Mouse (Mus musculus) kidney, embryonic 16.5 days (tissue): Measurements from ENCODE around the gene Nphp4. TPM values are rescaled to one million over a fixed set of nuclear protein-coding genes. Genes with fewer than 3 reads are reported as not detected.

Experiments
- ATAC-seq: fragments of 200-750 bp; cut with Nextera tagmentation; 2 replicates; pipeline ENCODE4 v1.8.0; 2017; ENCODE audit warnings: moderate TSS enrichment; ENCODE audit not compliant: low FRiP score, low TSS enrichment
- H3K27ac ChIP-seq: fragments of 300-500 bp; sonication (generic); 2 replicates; pipeline ENCODE4 v1.5.1; 2014; ENCODE audit warnings: low read length
- H3K27me3 ChIP-seq: fragments of 300-500 bp; sonication (generic); 2 replicates; pipeline ENCODE4 v1.6.1; 2014; ENCODE audit warnings: low read length, control low read depth, mixed read lengths; ENCODE audit not compliant: insufficient read depth
- H3K36me3 ChIP-seq: fragments of 300-500 bp; sonication (generic); 2 replicates; pipeline ENCODE4 v1.6.1; 2014; ENCODE audit warnings: low read length, control low read depth, mixed read lengths; ENCODE audit not compliant: insufficient read depth
- H3K4me1 ChIP-seq: fragments of 300-500 bp; sonication (generic); 2 replicates; pipeline ENCODE4 v1.6.1; 2014; ENCODE audit warnings: low read length, control low read depth, mixed read lengths; ENCODE audit not compliant: insufficient read depth
- H3K4me2 ChIP-seq: fragments of 300-500 bp; sonication (generic); replicated peaks from 2 replicates; pipeline ENCODE4 v1.6.1; 2014; ENCODE audit warnings: low read depth, low read length
- H3K4me3 ChIP-seq: fragments of 300-500 bp; sonication (generic); 2 replicates; pipeline ENCODE4 v1.5.1; 2014; ENCODE audit warnings: mild to moderate bottlenecking, low read length
- H3K9ac ChIP-seq: fragments of 300-500 bp; sonication (generic); replicated peaks from 2 replicates; pipeline ENCODE4 v1.6.1; 2014; ENCODE audit warnings: low read length
- H3K9me3 ChIP-seq: fragments of 300-500 bp; sonication (generic); 2 replicates; pipeline ENCODE4 v1.6.1; 2016; ENCODE audit warnings: low read length, control low read depth
- WGBS: fragments of 180-500 bp; shearing (Covaris S2); extraction: QIAGEN DNeasy Blood & Tissue Kit; methylation state at CpG from one replicate; pipeline ENCODE4 v1.1.7; 2014; 5-methylcytosine and 5-hydroxymethylcytosine counted together
- polyA plus RNA-seq: library from polyadenylated mRNA; unstranded; fragments of >200 nt; fragmentation: Nextera tagmentation; extraction: Ambion mirVana; gene quantifications from 2 replicates; pipeline ENCODE4 v1.2.1, GENCODE M21; 2015

The Nphp4 gene
- polyA plus RNA-seq, 1 experiment from 2014 or later = 5.2 TPM

DNA sequence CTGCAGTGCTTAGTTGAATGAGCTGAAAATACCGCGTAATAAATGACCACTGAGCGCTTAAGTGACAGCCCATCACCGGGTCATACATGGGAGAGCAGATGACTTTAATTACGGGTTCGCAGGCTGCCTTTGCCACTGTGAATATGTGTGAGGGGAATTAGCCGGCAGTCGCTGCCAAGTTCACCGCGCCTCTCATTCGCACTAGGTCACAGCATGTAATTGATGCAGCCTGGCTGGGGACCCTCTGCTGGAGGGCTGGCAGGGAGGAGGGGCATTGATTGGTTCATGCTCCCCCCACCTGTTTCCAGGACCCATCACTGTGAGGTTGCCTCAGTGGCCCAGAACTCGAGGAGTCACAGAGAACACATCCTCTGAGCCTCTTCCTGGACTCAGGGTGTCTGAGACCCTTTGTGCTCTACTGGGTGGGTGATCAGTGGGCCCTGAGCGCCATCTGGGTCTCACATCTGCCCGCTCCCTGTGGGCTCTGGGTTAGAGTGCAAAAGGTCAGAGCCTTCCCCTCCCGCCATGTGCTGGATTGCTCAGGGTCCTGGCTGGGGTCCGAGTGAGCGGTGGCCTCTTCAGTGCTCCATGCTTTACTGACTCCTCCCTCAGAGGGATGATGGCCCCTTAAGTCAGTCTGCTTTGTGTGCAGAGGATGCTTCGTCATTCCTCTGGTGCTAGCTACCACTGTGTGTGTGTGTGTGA is 35.9 kb downstream of the Nphp4 start:
- peaks cover 8% of the 10 kb centered on the region for H3K36me3 ChIP-seq
- H3K27ac ChIP-seq = no peak overlapping the region
- H3K9me3 ChIP-seq = 0 out of 2 replicates have a peak, but pooled peaks cover 5% of the 10 kb centered on the region
- no peak overlapping the region for H3K4me2 ChIP-seq
- no peak overlapping the region for H3K9ac ChIP-seq
- H3K4me1 ChIP-seq = peaks cover 4% of the 10 kb centered on the region; the same call in 1 of the 2 replicates
- H3K27me3 ChIP-seq = no peaks in the 10 kb centered on the region
- H3K4me3 ChIP-seq = no peak overlapping the region
- ATAC-seq = peak; percentile 25; the same call in 1 of the 2 replicates
- 42% methylated on average over 18 of the region's 18 CpGs for WGBS

DNA sequence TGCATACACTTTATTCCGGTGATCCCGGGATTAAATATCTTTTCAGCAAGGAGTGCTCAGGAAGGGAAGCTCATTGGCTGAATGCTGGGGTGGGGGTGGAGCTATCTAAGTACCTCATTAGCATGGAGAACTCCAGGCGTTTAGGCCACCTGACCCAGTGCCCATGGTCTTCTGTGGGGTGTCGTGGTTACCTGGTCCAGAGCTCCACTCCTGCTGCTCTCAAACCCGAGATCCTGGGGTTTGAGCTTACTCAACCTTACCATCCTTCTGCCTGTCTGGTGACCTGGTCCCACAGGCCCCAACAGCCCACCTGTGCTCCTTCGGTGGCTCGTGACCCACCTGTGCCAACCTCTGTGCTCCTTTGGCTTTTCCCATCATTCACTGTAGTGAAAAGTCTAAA is 38.4 kb downstream of the Nphp4 start:
- H3K36me3 ChIP-seq = 0 out of 2 replicates have a peak, but pooled peaks cover 3% of the 10 kb centered on the region
- 0 out of 2 replicates have a peak, but pooled peaks cover 5% of the 10 kb centered on the region for H3K9me3 ChIP-seq
- 77% methylated on average over 7 of the region's 7 CpGs for WGBS
- H3K4me2 ChIP-seq = no peak overlapping the region
- no peak for ATAC-seq
- no peak overlapping the region for H3K27ac ChIP-seq
- no peak overlapping the region for H3K4me3 ChIP-seq
- H3K27me3 ChIP-seq = no peaks in the 10 kb centered on the region
- peaks cover 4% of the 10 kb centered on the region; the same call in 1 of the 2 replicates for H3K4me1 ChIP-seq
- no peak overlapping the region for H3K9ac ChIP-seq

DNA sequence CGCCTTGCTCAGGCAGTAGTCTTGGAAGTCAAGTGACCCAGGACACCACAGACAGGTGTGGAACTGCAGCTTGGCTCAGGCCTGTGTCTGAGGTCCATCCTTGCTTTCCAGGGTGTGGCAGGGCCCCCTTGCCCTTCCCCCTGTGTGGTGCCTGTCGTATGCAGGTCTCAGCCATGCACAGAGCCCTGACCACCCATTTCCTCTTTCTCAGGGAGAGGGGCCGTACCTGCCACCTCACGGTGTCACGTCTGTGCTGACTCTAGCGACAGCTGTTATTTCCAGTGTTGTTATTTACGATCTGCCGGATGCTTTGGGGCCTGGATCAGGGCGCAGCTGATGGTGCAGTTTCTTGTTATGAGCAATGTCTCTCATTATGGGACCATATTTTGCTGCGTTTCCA is 42.6 kb downstream of the Nphp4 start:
- no peaks in the 10 kb centered on the region for H3K36me3 ChIP-seq
- ATAC-seq = no peak
- no peak overlapping the region for H3K4me2 ChIP-seq
- H3K27me3 ChIP-seq = no peaks in the 10 kb centered on the region
- no peak overlapping the region for H3K27ac ChIP-seq
- no peaks in the 10 kb centered on the region for H3K4me1 ChIP-seq
- 54% methylated on average over 10 of the region's 10 CpGs for WGBS
- no peak overlapping the region for H3K4me3 ChIP-seq
- H3K9ac ChIP-seq = no peak overlapping the region
- H3K9me3 ChIP-seq = no peaks in the 10 kb centered on the region

DNA sequence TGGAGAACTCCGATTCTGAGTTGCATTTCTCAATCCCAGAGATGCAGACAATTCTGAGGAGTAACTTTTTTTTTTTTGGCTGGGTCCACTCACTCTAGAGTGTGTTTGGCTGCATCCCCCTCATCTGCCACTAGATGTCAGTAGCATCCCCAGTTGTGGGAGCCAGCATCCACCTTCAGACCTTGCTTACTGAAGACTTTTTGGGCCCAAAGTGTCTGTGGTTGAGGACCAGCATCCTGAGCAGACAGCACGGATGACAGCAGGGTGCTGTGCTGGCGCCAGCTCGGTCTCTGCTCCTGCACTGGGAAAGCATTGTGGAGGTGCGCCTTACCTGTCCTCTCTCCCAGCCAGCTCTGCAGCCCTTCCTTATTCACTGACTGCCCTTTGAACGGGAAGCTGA is 43.6 kb downstream of the Nphp4 start:
- no peak overlapping the region for H3K27ac ChIP-seq
- 31% methylated on average over 6 of the region's 6 CpGs for WGBS
- no peaks in the 10 kb centered on the region for H3K9me3 ChIP-seq
- H3K4me1 ChIP-seq = no peaks in the 10 kb centered on the region
- H3K9ac ChIP-seq = no peak overlapping the region
- no peaks in the 10 kb centered on the region for H3K27me3 ChIP-seq
- H3K36me3 ChIP-seq = no peaks in the 10 kb centered on the region
- ATAC-seq = no peak; the same call in 1 of the 2 replicates
- H3K4me2 ChIP-seq = no peak overlapping the region
- no peak overlapping the region for H3K4me3 ChIP-seq

DNA sequence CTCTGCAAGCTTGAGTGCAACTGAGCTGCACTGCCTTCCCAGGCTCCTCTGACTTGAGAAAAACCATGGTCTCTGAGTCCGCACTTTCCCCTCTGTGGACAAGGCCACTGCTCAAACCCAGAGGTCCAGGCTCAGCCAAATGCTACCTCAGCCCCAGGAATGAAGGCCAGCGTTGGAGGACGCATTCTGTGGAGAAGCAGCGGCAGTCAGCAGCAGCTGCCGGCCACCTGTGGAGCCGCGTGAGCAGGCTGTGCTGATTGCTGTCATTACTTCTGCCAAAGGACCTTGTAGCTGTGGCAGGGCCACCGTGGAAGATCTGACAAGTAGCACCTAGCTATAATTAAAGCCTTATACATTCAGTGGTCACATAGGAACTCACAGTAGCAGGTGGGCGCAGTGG is 56.4 kb downstream of the Nphp4 start:
- H3K27ac ChIP-seq = no peak overlapping the region
- H3K4me2 ChIP-seq = no peak overlapping the region
- no peaks in the 10 kb centered on the region for H3K9me3 ChIP-seq
- no peak overlapping the region for H3K9ac ChIP-seq
- peaks cover 5% of the 10 kb centered on the region; the same call in 1 of the 2 replicates for H3K4me1 ChIP-seq
- 55% methylated on average over 9 of the region's 9 CpGs for WGBS
- H3K4me3 ChIP-seq = no peak overlapping the region
- H3K27me3 ChIP-seq = no peaks in the 10 kb centered on the region
- no peak for ATAC-seq
- H3K36me3 ChIP-seq = no peaks in the 10 kb centered on the region

DNA sequence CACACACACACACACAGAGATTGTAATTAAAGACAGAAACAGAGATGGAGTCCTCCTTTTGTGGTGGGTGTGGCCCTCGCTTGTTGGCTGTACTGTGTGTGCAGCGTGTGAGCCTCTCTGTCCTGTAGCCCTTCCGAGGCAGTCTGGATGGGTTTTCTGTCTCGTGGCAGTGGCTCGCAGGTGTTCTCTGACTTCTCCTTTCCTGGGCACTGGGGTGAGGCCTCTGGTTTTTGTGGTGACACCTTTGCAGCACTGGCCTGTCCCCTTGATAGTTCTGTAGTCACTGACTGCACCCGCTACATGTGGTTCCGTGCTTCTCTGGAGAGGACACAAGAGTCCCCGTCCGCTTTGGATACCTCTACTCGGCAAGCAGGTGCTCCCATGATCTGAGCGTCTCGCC is 63.2 kb downstream of the Nphp4 start:
- Histone ChIP-seq H3K4me1 (no peaks in the 10 kb centered on the region), H3K27me3 (no peaks in the 10 kb centered on the region), H3K36me3 (peaks cover 4% of the 10 kb centered on the region; the same call in 1 of the 2 replicates), H3K4me2 (no peak overlapping the region), H3K9me3 (0 out of 2 replicates have a peak, but pooled peaks cover 4% of the 10 kb centered on the region), H3K4me3 (no peak overlapping the region), H3K9ac (no peak overlapping the region), H3K27ac (no peak overlapping the region)
- ATAC-seq = no peak
- WGBS = 95% methylated on average over 12 of the region's 12 CpGs

DNA sequence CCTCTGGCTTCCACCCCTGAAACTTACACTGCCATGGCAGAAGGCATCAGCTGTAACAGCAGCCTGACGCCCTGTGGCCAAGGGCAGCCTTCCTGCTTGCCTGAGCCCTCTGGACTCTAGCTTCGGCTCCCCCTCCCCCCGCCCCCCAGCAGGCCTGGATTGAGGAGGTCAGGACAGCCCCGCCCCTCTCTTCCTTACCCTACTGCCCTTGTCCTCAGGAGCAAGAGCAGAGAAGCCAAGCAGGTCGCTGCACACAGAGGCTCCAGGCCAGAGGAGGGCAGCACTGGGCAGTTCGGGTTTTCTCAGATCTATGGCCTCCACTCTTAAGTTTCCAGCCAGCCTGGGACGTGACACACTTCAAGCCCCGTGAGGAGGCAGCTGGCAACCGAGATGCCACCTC is 64.7 kb downstream of the Nphp4 start:
- Histone ChIP-seq H3K27ac (no peak overlapping the region), H3K9ac (no peak overlapping the region), H3K27me3 (no peaks in the 10 kb centered on the region), H3K36me3 (peaks cover 4% of the 10 kb centered on the region; the same call in 1 of the 2 replicates), H3K9me3 (0 out of 2 replicates have a peak, but pooled peaks cover 4% of the 10 kb centered on the region), H3K4me1 (no peaks in the 10 kb centered on the region), H3K4me2 (no peak overlapping the region), H3K4me3 (no peak overlapping the region)
- ATAC-seq = peak; percentile 82
- WGBS = 15% methylated on average over 9 of the region's 9 CpGs

DNA sequence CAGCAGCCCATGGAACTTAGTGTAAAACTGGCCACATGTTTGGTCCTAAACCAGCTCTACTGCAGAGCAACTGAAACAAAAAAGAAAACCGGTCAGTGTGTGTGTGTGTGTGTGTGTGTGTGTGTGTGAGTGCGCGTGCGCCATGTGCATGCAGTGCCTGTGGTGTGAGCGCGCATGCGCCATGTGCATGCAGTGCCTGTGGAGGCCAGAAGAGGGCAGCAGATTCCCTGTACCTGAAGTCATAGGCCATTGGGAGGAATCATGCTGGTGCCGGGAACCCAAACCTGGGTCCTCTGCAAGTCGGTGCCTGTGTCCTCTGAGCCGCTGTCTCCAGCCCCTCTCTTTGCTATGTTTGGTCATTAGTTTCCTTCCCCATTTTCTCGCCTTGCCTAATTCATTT is 65.9 kb downstream of the Nphp4 start:
- 95% methylated on average over 11 of the region's 11 CpGs for WGBS
- Histone ChIP-seq H3K4me1 (no peaks in the 10 kb centered on the region), H3K4me2 (no peak overlapping the region), H3K9me3 (0 out of 2 replicates have a peak, but pooled peaks cover 4% of the 10 kb centered on the region), H3K9ac (no peak overlapping the region), H3K4me3 (no peak overlapping the region), H3K27ac (no peak overlapping the region), H3K36me3 (peaks cover 4% of the 10 kb centered on the region; the same call in 1 of the 2 replicates), H3K27me3 (no peaks in the 10 kb centered on the region)
- no peak for ATAC-seq

DNA sequence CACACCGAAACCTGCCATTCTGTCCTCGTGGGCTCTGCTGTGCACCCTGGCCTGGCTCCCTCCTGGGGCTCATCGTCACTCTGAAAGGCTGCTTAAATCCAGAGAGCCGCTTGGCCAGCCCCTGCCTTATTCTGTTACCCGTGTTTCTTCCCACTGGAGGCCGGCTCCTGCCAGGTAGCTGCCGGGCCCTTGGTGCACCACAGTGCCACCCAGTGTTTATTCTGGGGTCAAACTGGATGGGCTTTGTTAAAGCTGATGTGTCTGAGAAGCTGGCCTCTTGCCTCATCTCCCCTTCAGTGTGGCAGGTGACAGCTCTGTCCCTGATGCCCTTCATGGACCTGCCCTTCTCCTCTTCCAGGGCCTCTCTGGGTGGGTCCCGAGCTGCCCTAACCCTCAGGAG is 70.0 kb downstream of the Nphp4 start:
- Histone ChIP-seq H3K9ac (no peak overlapping the region), H3K9me3 (0 out of 2 replicates have a peak, but pooled peaks cover 4% of the 10 kb centered on the region), H3K27ac (no peak overlapping the region), H3K36me3 (peaks cover 4% of the 10 kb centered on the region; the same call in 1 of the 2 replicates), H3K4me3 (no peak overlapping the region), H3K27me3 (no peaks in the 10 kb centered on the region), H3K4me1 (no peaks in the 10 kb centered on the region), H3K4me2 (no peak overlapping the region)
- ATAC-seq = 0 out of 2 replicates have a peak, but pooled peaks have one; percentile 11
- 66% methylated on average over 8 of the region's 8 CpGs for WGBS
